Mouse (Mus musculus) midbrain, embryonic 16.5 days (tissue): ENCODE measurements around the gene Pikfyve. TPM values are rescaled to one million over a fixed set of nuclear protein-coding genes. Genes with fewer than 3 reads are reported as not detected.

Experiments
- ATAC-seq: fragments of 200-750 bp; cut with Nextera tagmentation; 2 replicates; pipeline ENCODE4 v1.8.0; 2017; ENCODE audit warnings: moderate TSS enrichment
- H3K27ac ChIP-seq: fragments of 300-500 bp; sonication (generic); 2 replicates; pipeline ENCODE4 v1.5.1; 2014; ENCODE audit warnings: mild to moderate bottlenecking, low read length, mixed read lengths
- H3K27me3 ChIP-seq: fragments of 300-500 bp; sonication (generic); 2 replicates; pipeline ENCODE4 v1.6.1; 2014; ENCODE audit warnings: low read depth, low read length, mixed read lengths; ENCODE audit not compliant: control insufficient read depth, insufficient read depth
- H3K36me3 ChIP-seq: fragments of 300-500 bp; sonication (generic); 2 replicates; pipeline ENCODE4 v1.6.1; 2014; ENCODE audit warnings: mild to moderate bottlenecking, low read length, moderate library complexity, mixed read lengths; ENCODE audit not compliant: control insufficient read depth, insufficient read depth
- H3K4me1 ChIP-seq: fragments of 300-500 bp; sonication (generic); 2 replicates; pipeline ENCODE4 v1.6.1; 2014; ENCODE audit warnings: mild to moderate bottlenecking, low read length, mixed read lengths; ENCODE audit not compliant: control insufficient read depth, insufficient read depth
- H3K4me2 ChIP-seq: fragments of 300-500 bp; sonication (generic); 2 replicates; pipeline ENCODE4 v1.6.1; 2014; ENCODE audit warnings: mild to moderate bottlenecking, low read length, mixed read lengths
- H3K4me3 ChIP-seq: fragments of 300-500 bp; sonication (generic); 2 replicates; pipeline ENCODE4 v1.5.1; 2014; ENCODE audit warnings: low read depth, mild to moderate bottlenecking, low read length, moderate library complexity, mixed read lengths
- H3K9ac ChIP-seq: fragments of 300-500 bp; sonication (generic); 2 replicates; pipeline ENCODE4 v1.6.1; 2014; ENCODE audit warnings: low read depth, low read length, mixed read lengths
- H3K9me3 ChIP-seq: fragments of 300-500 bp; sonication (generic); replicated peaks from 2 replicates; pipeline ENCODE4 v1.6.1; 2014; ENCODE audit warnings: mild to moderate bottlenecking, low read length, mixed read lengths; ENCODE audit not compliant: control insufficient read depth, poor library complexity, severe bottlenecking
- WGBS: fragments of 180-500 bp; shearing (Covaris S2); extraction: QIAGEN DNeasy Blood & Tissue Kit; methylation state at CpG from one replicate; pipeline ENCODE4 v1.1.7; 2014; 5-methylcytosine and 5-hydroxymethylcytosine counted together
- polyA plus RNA-seq: library from polyadenylated mRNA; unstranded; fragments of >200 nt; fragmentation: Nextera tagmentation; extraction: Ambion mirVana; gene quantifications from 2 replicates; pipeline ENCODE4 v1.2.1, GENCODE M21; 2015

Gene Pikfyve
- polyA plus RNA-seq, result 9.8 and 12.4 TPM in 2 replicates

- H3K9ac ChIP-seq, result peak within 1 kb of the TSS; percentile 84
- H3K4me2 ChIP-seq, result peak within 1 kb of the TSS; percentile 91
- peak; percentile 99 for ATAC-seq
- peak within 1 kb of the TSS; percentile 96 for H3K4me3 ChIP-seq
- under 1% methylated on average over 59 of the region's 71 CpGs for WGBS
- no peaks in the 10 kb centered on the region for H3K36me3 ChIP-seq
- peaks cover 14% of the 10 kb centered on the region for H3K4me1 ChIP-seq
- peak within 1 kb of the TSS; percentile 89 for H3K27ac ChIP-seq
- no peaks in the 10 kb centered on the region for H3K9me3 ChIP-seq
- no peaks in the 10 kb centered on the region for H3K27me3 ChIP-seq
These were observed at the start of gene Pikfyve, which contains the start of gene Idh1 for GRCm38 (mm10) chr1:65186287-65187073. TSS of gene Pikfyve (plus strand) at chr1:65186683. TSS of gene Idh1 (minus strand) at chr1:65186500.

- no peaks in the 10 kb centered on the region for H3K27me3 ChIP-seq
- WGBS, result 83% methylated on average over 6 of the region's 6 CpGs
- no peak for ATAC-seq
- no peak overlapping the region for H3K4me2 ChIP-seq
- no peaks in the 10 kb centered on the region for H3K9me3 ChIP-seq
- H3K27ac ChIP-seq, result no peak overlapping the region
- H3K9ac ChIP-seq, result no peak overlapping the region
- H3K36me3 ChIP-seq, result no peaks in the 10 kb centered on the region
- H3K4me3 ChIP-seq, result no peak overlapping the region
- no peaks in the 10 kb centered on the region for H3K4me1 ChIP-seq
These were observed 48.9 kb upstream of the Pikfyve start for GRCm38 (mm10) chr1:65137560-65137959.

GRCm38 (mm10) chr1:65144783-65145182 is 41.7 kb upstream of the Pikfyve start:
- no peak overlapping the region for H3K27ac ChIP-seq
- no peaks in the 10 kb centered on the region for H3K36me3 ChIP-seq
- ATAC-seq, result no peak
- H3K4me2 ChIP-seq, result no peak overlapping the region
- no peak overlapping the region for H3K4me3 ChIP-seq
- no peak overlapping the region for H3K9ac ChIP-seq
- no peaks in the 10 kb centered on the region for H3K4me1 ChIP-seq
- 96% methylated on average over 2 of the region's 2 CpGs for WGBS
- no peaks in the 10 kb centered on the region for H3K27me3 ChIP-seq
- no peaks in the 10 kb centered on the region for H3K9me3 ChIP-seq

GRCm38 (mm10) chr1:65146601-65147000 is 39.9 kb upstream of the Pikfyve start:
- Histone ChIP-seq H3K36me3 (no peaks in the 10 kb centered on the region), H3K27ac (no peak overlapping the region)

GRCm38 (mm10) chr1:65147326-65147725 is 39.2 kb upstream of the Pikfyve start:
- Histone ChIP-seq H3K36me3 (no peaks in the 10 kb centered on the region), H3K27ac (no peak overlapping the region), H3K4me1 (no peaks in the 10 kb centered on the region), H3K9me3 (no peaks in the 10 kb centered on the region), H3K27me3 (no peaks in the 10 kb centered on the region), H3K4me3 (no peak overlapping the region), H3K4me2 (no peak overlapping the region), H3K9ac (no peak overlapping the region)
- no peak for ATAC-seq
- 96% methylated on average over 5 of the region's 5 CpGs for WGBS

More at GRCm38 (mm10) chr1:65146601-65147000, 39.9 kb upstream of the Pikfyve start:
- Histone ChIP-seq H3K9ac (no peak overlapping the region), H3K27me3 (no peaks in the 10 kb centered on the region), H3K4me3 (no peak overlapping the region), H3K4me1 (no peaks in the 10 kb centered on the region), H3K9me3 (no peaks in the 10 kb centered on the region), H3K4me2 (no peak overlapping the region)
- WGBS, result 77% methylated on average over 2 of the region's 2 CpGs
- ATAC-seq, result no peak

GRCm38 (mm10) chr1:65147971-65148370 is 38.5 kb upstream of the Pikfyve start:
- no peak for ATAC-seq
- H3K36me3 ChIP-seq, result no peaks in the 10 kb centered on the region
- H3K27me3 ChIP-seq, result no peaks in the 10 kb centered on the region
- H3K27ac ChIP-seq, result no peak overlapping the region
- no peak overlapping the region for H3K4me2 ChIP-seq
- H3K9ac ChIP-seq, result no peak overlapping the region
- no peak overlapping the region for H3K4me3 ChIP-seq
- 82% methylated on average over 3 of the region's 3 CpGs for WGBS
- no peaks in the 10 kb centered on the region for H3K4me1 ChIP-seq
- no peaks in the 10 kb centered on the region for H3K9me3 ChIP-seq

- Histone ChIP-seq H3K4me2 (no peak overlapping the region), H3K36me3 (peaks cover 12% of the 10 kb centered on the region), H3K4me3 (no peak overlapping the region), H3K27ac (no peak overlapping the region), H3K27me3 (no peaks in the 10 kb centered on the region), H3K9me3 (no peaks in the 10 kb centered on the region), H3K4me1 (no peaks in the 10 kb centered on the region), H3K9ac (no peak overlapping the region)
- ATAC-seq, result no peak
These were observed 31.7 kb upstream of the Pikfyve start for GRCm38 (mm10) chr1:65154814-65155213.

- Histone ChIP-seq H3K4me2 (no peak overlapping the region), H3K27ac (no peak overlapping the region), H3K4me3 (no peak overlapping the region), H3K9ac (no peak overlapping the region), H3K9me3 (no peaks in the 10 kb centered on the region), H3K36me3 (peaks cover 21% of the 10 kb centered on the region), H3K4me1 (no peaks in the 10 kb centered on the region), H3K27me3 (no peaks in the 10 kb centered on the region)
- no peak for ATAC-seq
- WGBS, result 95% methylated on average over 5 of the region's 5 CpGs
These were observed 30.4 kb upstream of the Pikfyve start for GRCm38 (mm10) chr1:65156111-65156510.

GRCm38 (mm10) chr1:65162210-65162609 is 24.3 kb upstream of the Pikfyve start:
- Histone ChIP-seq H3K27ac (no peak overlapping the region), H3K4me2 (no peak overlapping the region), H3K4me1 (no peaks in the 10 kb centered on the region), H3K9me3 (no peaks in the 10 kb centered on the region), H3K36me3 (peaks cover 64% of the 10 kb centered on the region), H3K4me3 (no peak overlapping the region), H3K9ac (no peak overlapping the region), H3K27me3 (no peaks in the 10 kb centered on the region)
- 100% methylated on average over 1 of the region's 1 CpGs for WGBS
- peak; percentile 54; the same call in 1 of the 2 replicates for ATAC-seq
